Mouse (Mus musculus) heart, postnatal 25 days (tissue): ENCODE results near the gene Ccdc82. TPM values are rescaled to one million over a fixed set of nuclear protein-coding genes. Genes with fewer than 3 reads are reported as not detected.

Experiments
- DNase-seq: peaks from one replicate; pipeline ENCODE4 v3.0.0; 2022; ENCODE audit warnings: low spot score
- intact Hi-C: fragments of 180-260 bp; cut with DNase I; formaldehyde crosslinking; loops from one replicate; pipeline ENCODE4 v1.15.1; 2025
- total RNA-seq, 2 experiments: library from RNA; stranded (reverse); gene quantifications; 2 replicates each; pipeline ENCODE4 v1.2.3; 2021

The Ccdc82 gene
- total RNA-seq, 2 experiments from 2014 or later, result 6.7 to 8.0 TPM

DNA sequence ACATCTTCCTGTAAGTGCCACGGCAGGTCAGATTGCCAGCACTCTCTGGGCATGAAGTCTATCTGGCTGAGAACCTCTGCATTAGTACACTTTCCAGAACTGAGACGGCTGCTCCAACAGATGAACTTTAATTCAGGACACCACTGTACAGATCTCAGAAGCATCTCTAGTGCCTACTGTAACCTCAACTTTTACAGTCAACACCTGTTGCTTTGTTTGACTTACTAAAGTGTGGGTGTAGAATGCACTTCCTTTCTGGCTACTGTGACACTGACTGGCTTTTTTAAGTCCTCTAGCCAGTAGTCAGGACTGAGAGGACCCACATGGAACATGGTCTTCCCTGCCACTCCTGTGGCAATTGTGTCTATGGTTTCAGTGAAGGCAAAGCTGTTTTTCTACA, 76.3 kb downstream of the Ccdc82 start:
- intact Hi-C loops, result no loop called here
- DNase-seq, result no peak

GRCm38 (mm10) chr9:13323612-13324011, 76.9 kb downstream of the Ccdc82 start:
- no peak for DNase-seq
- intact Hi-C loops, result no loop called here

Other genes with a start within 250 kb of the Ccdc82 start
- 1 to 10 TPM; 6.5 to 7.0 TPM for gene Jrkl, start 1.1 kb upstream of the Ccdc82 start, total RNA-seq
- 1 to 10 TPM; 5.0 to 6.4 TPM for gene Maml2, start 51.0 kb downstream of the Ccdc82 start, total RNA-seq
- not detected for gene Gm17571, start 199.8 kb downstream of the Ccdc82 start, total RNA-seq